Mouse (Mus musculus): ENCODE measurements around the gene Yrdc.

GRCm38 (mm10) chr4:124815901-124816300, 34.6 kb upstream of the Yrdc start:
- no peak for TF ChIP-seq CTCF (IDR thresholded peaks at IDR 0.05; ENCODE audit: extremely low read depth, insufficient read length, insufficient replicate concordance, low read depth, low read length)
- TF ChIP-seq POLR2A (IDR thresholded peaks at IDR 0.05; ENCODE audit: low read depth, low read length): no peak
